Mouse (Mus musculus) megakaryocyte progenitor cell, adult 5-6 weeks (primary cell): ENCODE data around the gene Kcnj12. TPM values are rescaled to one million over a fixed set of nuclear protein-coding genes. Genes with fewer than 3 reads are reported as not detected.

ENCODE experiments used
- ATAC-seq: replicated peaks from 2 replicates; pipeline ENCODE4 v1.8.0; 2016; ENCODE audit warnings: mild to moderate bottlenecking, moderate TSS enrichment, inconsistent platforms; ENCODE audit not compliant: poor library complexity
- total RNA-seq, 2 experiments: library from RNA; stranded (forward) in 1 of 2; stranded (reverse) in 1 of 2; fragments of 157-497, 149-512 nt in 1 of 2; fragments of 200-1000 nt in 1 of 2; gene quantifications; 2 replicates each; pipeline versions ENCODE4 v1.2.3 to v1.2.4; 2015 to 2017

The Kcnj12 gene
- total RNA-seq, 2 experiments from 2014 or later: not detected

DNA sequence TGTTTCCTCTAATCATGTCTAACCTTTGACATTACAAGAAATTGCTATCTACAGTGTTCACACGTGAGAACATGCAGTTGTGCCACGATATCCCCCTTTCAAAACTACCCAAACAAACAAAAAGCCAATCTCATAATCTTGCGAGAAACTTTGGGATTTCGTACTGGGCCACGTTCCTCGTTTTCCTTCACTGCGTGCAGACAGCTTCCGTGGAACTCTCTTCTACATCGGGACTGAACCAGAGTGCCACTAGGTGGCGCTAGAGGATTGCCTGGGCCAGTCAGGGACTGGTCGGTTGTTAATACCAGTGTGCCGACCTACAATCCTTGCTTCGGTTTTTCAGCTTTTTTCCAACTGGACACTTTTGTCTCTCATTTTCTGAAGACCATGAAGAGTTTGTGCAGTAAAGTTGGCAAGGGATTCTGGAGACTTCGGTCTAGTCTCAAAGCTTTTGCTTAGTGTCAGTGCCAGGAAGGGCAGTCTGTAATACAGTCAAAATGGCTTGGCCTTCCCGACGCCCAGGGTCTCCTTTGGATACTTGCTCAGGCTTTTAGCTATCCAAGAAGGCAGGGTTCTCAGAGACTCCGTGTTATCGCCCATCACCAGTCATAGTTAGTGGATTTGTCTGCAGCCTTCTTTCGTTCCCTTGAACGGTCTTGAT is 82.0 kb downstream of the Kcnj12 start:
- ATAC-seq: peak; percentile 93

DNA sequence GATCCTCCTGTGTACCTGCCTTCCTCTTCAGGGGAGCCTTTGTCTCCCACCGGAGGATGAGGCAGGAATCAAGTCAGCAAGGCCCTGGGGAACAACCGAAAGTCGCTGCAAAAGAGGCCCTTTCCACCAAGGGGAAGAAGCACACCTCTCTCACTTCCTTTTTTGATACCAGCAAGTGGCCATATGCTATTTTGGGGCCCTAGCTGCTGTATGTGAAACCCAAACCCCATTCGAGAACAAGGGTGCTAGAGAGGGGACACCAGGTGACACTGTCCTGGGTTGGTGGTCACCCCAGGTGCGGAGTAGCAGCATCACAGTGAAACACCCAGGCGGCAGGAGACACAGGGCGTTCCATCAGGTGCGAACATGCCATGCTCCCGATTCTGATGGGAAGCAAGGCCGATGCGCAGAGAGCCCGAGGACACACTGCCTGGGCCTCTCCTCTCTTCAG is 86.6 kb downstream of the Kcnj12 start:
- ATAC-seq: peak; percentile 54

DNA sequence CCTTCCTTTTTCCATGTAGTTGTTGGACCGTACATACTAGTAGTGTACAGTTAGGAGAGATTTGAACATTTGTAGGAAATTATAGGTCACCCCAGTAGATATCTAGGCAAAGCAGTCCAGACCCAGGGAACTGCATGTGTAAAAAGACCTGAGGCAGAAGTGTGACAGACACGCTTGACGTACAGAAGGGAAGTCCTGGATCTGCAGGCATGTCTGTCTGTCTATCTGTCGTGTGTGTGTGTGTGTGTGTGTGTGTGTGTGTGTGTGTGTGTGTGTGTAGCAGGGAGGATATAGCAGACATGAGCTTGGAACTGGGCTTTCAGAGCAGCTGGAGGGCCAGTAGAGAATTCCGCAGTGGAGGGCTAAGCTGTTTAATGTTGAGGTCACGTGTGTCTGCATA is 87.3 kb downstream of the Kcnj12 start:
- no peak for ATAC-seq

DNA sequence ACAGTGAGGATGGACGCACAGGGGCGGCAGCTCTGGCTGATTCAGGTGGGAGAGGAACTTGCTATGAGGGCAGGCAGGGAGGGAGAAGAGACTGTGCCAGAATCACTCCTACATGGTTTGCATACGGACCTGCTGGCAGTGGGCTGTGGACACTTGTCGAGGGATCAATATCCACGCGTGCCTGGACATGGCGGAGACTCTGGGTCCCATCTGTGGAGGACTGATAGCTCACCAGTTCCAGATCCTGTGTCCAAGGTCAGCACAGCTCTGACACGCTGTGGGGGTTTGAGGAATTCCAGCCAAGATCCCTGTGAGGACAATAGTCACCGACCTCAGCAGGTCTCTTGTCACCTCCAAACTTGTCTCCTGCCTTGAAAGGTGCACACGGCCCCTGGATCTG is 87.7 kb downstream of the Kcnj12 start:
- ATAC-seq: no peak

DNA sequence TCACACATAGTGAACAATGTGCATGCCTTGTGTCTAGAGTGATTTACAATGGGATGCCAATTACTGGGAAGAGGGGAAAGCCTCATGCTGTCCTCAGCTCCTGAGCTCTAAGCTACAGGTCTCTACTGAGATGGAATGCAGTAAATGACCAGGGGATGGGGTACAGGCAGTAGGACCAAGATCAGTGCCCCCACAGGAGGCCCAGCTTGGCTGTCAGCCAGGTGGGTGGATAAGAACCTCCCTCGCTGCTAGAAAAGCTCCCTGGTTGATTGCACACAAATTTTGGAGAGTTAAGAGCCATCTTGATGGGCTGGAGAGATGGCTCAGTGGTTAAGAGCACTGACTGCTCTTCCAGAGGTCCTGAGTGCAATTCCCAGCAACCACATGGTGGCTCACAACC is 88.6 kb downstream of the Kcnj12 start:
- no peak for ATAC-seq

DNA sequence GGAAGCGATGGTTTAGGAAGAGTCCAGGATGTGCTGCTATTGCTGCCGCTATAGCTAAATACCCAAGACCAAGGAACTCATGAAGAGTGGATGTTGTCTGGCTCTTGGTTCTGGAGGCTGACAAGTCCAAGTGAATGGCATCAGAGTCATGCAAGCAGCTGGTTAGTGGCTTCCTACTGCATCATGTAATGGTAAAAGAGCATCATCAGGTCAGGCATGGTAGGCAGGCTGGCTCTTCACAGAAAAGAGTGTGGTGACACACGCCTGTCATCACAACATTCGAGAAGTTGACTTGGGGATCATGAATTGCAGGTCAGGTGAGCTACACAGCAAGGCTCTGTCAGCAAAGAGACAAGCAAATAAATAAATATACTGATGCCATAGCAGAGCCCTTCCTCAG is 89.1 kb downstream of the Kcnj12 start:
- no peak for ATAC-seq

DNA sequence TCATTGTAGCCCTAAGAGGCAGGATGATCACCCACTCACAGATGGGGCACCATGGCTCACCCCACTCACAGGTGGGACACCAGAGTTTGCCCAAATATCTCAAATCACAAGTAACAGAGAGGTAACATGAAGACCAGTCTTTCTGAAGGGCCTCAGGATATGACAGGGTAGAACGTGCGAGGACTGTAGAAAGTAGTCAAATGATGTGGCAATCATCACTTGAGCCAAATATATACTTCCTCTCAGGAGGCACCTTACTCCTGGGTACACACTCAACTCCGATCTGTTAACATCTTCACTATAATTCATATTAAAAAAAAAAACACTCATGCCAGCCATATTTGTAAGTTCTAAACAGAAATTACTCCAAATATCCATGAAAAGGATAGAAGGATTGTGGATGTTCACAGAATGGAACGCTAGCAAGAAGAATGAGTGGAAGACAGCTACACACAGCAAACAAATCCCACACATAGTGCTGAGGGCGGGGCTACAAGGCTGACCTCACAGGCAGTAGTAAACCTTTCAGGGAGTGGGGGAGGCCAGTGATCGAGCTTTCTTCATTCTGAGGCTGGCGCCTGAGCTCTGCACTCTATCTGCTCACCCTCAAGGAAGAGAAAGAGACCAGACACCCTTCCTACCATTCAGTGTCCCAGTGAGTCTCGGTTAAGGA is 90.1 kb downstream of the Kcnj12 start:
- ATAC-seq: no peak

DNA sequence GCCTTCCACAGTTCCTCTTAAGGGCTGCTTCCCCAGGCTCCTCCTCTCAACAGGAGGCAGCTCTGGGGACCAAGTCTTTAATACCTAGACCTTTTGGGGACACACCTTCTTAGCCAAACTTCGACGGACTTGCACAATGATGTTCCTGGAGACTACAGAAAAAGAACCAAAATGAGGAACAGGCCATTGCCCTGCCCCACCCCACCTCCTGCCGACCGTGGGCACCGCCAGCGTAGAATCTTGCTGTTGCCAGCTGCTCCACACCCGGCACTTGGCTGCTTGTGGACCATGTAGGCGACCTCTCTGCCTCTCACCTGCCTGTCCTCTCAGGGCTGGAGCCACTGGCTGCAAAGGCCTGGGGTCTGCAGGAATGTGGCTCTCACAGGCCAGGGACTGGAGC is 93.9 kb downstream of the Kcnj12 start:
- peak; percentile 76 for ATAC-seq

DNA sequence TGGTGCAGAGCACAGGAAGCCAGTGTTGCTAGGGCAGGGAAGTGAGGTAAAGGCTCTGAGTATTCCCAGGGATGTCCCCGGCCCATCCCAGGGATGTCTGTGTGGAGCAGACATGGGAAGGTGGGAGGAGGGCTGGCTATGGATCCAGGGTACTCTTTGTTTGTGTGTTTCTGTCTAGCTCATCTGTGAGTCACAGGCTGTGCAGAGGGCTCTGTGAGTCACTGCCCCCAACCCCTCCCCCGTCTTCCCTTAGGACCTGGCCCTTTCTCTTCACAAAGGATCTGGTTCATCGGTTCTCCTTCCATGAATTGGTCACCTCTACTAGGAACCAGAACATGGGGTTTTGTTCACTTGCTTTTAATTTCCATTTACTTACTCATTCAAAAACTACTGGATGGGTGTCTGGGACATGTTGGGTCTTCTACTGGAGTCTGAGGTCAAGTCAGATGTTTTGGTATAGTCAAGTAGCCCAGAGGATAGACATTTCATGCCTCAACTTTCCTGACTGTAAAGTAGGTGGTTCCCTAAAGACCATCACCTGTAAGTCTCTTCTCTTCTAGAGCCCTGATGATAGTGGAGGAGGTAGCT is 97.7 kb downstream of the Kcnj12 start:
- no peak for ATAC-seq

Other genes starting within 250 kb of the Kcnj12 start
- gene Top3a, start 245.2 kb upstream of the Kcnj12 start, total RNA-seq (2015): 9.8 and 13.4 TPM in 2 replicates
- gene Top3a, start 245.2 kb upstream of the Kcnj12 start, total RNA-seq (2017): 21.2 and 23.0 TPM in 2 replicates
- 31.5 and 36.2 TPM in 2 replicates for gene Smcr8, start 245.0 kb upstream of the Kcnj12 start, total RNA-seq (2015)
- 12.7 and 16.3 TPM in 2 replicates for gene Smcr8, start 245.0 kb upstream of the Kcnj12 start, total RNA-seq (2017)
- gene Shmt1, start 210.8 kb upstream of the Kcnj12 start, total RNA-seq (2015): 36.8 and 39.8 TPM in 2 replicates
- gene Shmt1, start 210.8 kb upstream of the Kcnj12 start, total RNA-seq (2017): 106 and 129 TPM in 2 replicates
- 14.4 and 15.3 TPM in 2 replicates for gene Dhrs7b, start 191.9 kb upstream of the Kcnj12 start, total RNA-seq (2015)
- gene Dhrs7b, start 191.9 kb upstream of the Kcnj12 start, total RNA-seq (2017): 14.2 and 19.3 TPM in 2 replicates
- gene Tmem11, start 143.3 kb upstream of the Kcnj12 start, total RNA-seq (2015): 23.9 and 30.3 TPM in 2 replicates
- gene Tmem11, start 143.3 kb upstream of the Kcnj12 start, total RNA-seq (2017): 66.9 and 71.3 TPM in 2 replicates
- gene Natd1, start 107.8 kb upstream of the Kcnj12 start, total RNA-seq (2015): 2.2 and 2.3 TPM in 2 replicates
- gene Natd1, start 107.8 kb upstream of the Kcnj12 start, total RNA-seq (2017): 0.67 and 0.98 TPM in 2 replicates
- gene Map2k3, start 90.5 kb upstream of the Kcnj12 start, total RNA-seq (2015): 29.9 and 32.7 TPM in 2 replicates
- gene Map2k3, start 90.5 kb upstream of the Kcnj12 start, total RNA-seq (2017): 13.5 and 17.5 TPM in 2 replicates
- gene Tnfrsf13b, start 104.2 kb downstream of the Kcnj12 start, total RNA-seq (2015): 39.9 and 42.4 TPM in 2 replicates
- gene Tnfrsf13b, start 104.2 kb downstream of the Kcnj12 start, total RNA-seq (2017): 55.3 and 64.2 TPM in 2 replicates
- gene Usp22, start 152.5 kb downstream of the Kcnj12 start, total RNA-seq (2015): 32.3 and 36.1 TPM in 2 replicates
- gene Usp22, start 152.5 kb downstream of the Kcnj12 start, total RNA-seq (2017): 54.1 and 79.4 TPM in 2 replicates
- gene Aldh3a1, start 185.0 kb downstream of the Kcnj12 start, total RNA-seq (2015): 0.32 TPM in 1 of 2 replicates, not detected in the other
- 0.34 TPM in 1 of 2 replicates, not detected in the other for gene Aldh3a1, start 185.0 kb downstream of the Kcnj12 start, total RNA-seq (2017)
- 20.2 and 25.5 TPM in 2 replicates for gene Aldh3a2, start 244.9 kb downstream of the Kcnj12 start, total RNA-seq (2015)
- gene Aldh3a2, start 244.9 kb downstream of the Kcnj12 start, total RNA-seq (2017): 17.3 and 17.6 TPM in 2 replicates